ENCODE assay signal across 9 mouse cellular contexts in the genomic region with DNA sequence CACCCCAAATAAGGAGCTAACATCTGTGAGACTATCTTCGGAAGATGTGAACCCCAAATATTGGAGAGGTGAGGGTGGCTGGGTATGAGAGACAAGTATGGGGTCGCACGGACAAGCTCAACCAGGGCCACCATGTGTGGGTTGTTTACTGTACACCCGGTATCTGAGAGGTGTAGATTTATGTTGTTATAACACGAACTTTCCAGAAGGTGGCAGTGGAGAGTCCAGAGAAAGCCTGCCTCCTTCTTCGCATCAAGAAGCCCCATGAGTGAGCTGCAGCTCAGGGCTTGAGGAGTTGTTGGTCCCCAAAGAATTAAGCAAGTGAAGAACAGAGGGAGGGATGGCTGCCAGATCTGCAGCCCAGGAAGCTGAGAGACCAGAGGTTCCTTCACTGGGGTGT.
A peak's percentile ranks its signal among the peaks of the same experiment; 100 is the strongest.
DNase-seq lines count a peak whose midpoint lies in the region; ATAC-seq lines count a peak whose summit lies in the region.
"Had no signal": no experiment of that assay in that cellular context is flagged by ENCODE, and none has a peak within 500 bp of the region (broad histone marks: within the 10 kb centered on the region; RNA-seq: fewer than 3 reads in every experiment).

No protein-coding gene starts in this region.

- H3K27me3 ChIP-seq in forebrain, embryonic 11.5 days (ENCODE audit: control insufficient read depth, insufficient read depth, low read length), result no peaks in the 10 kb centered on the region

- H3K9ac ChIP-seq in forebrain, embryonic 11.5 days (ENCODE audit: low read length), result no peak overlapping the region

- peak; percentile 14 for DNase-seq in gastrocnemius, postnatal 10 days
- DNase-seq in gastrocnemius, postnatal 25 days, result no peak
- peak; percentile 51 for DNase-seq in 3T3-L1 (ENCODE audit: low read depth, low spot score)
- peak; percentile 86 for DNase-seq in brain, adult 2 months (ENCODE audit: low read depth, low spot score)
- peak; percentile 56 for DNase-seq in forebrain, embryonic 11.5 days (ENCODE audit: low spot score)
- DNase-seq in kidney, postnatal 4 days, result peak; percentile 22 to 26
- DNase-seq in natural killer cell, adult 2 months (ENCODE audit: low spot score in 2 of 2), result peak; percentile 21 to 27
- no peak for DNase-seq in urinary bladder, adult 2 months (ENCODE audit: low spot score)

- H3K4me3 ChIP-seq in forebrain, embryonic 11.5 days (ENCODE audit: low read depth, low read length), result no peak overlapping the region
- H3K4me3 ChIP-seq: myocyte had no signal

- no peak overlapping the region for H3K27ac ChIP-seq in forebrain, embryonic 11.5 days (ENCODE audit: low read depth, low read length)

- H3K4me1 ChIP-seq in forebrain, embryonic 11.5 days (replicated peaks; ENCODE audit: control insufficient read depth, insufficient read depth, low read length), result no peaks in the 10 kb centered on the region

- 0 out of 2 replicates have a peak, but pooled peaks have one; percentile 36 for ATAC-seq in forebrain, embryonic 11.5 days (replicated peaks; ENCODE audit: low FRiP score)

- 31% methylated on average over 6 of the region's 6 CpGs for WGBS in forebrain, embryonic 11.5 days

- no peak overlapping the region for H3K4me2 ChIP-seq in forebrain, embryonic 11.5 days (ENCODE audit: low read depth, low read length, severe bottlenecking)

- H3K36me3 ChIP-seq in forebrain, embryonic 11.5 days (ENCODE audit: control insufficient read depth, insufficient read depth, low read length), result peaks cover 2% of the 10 kb centered on the region; the same call in 1 of the 2 replicates

- H3K9me3 ChIP-seq in forebrain, embryonic 11.5 days (ENCODE audit: control insufficient read depth, low read length), result peaks cover 4% of the 10 kb centered on the region

Comparison
In these comparisons a context has a peak if more than half of its experiments do, and no peak if none do; other contexts are left out.
1. DNase-seq: peak in gastrocnemius, postnatal 10 days (single experiment), 3T3-L1 (single experiment), brain, adult 2 months (single experiment), forebrain, embryonic 11.5 days (single experiment), kidney, postnatal 4 days (2 of 2) and natural killer cell, adult 2 months (2 of 2); none in gastrocnemius, postnatal 25 days (single experiment) and urinary bladder, adult 2 months (single experiment).